Mouse (Mus musculus): ENCODE data around the gene Pcgf1.

- TF ChIP-seq POLR2A (IDR thresholded peaks at IDR 0.05; ENCODE audit: insufficient read length, low read depth) (peak; percentile 63), USF1 (IDR thresholded peaks at IDR 0.05; ENCODE audit: low read depth) (no peak), SRF (IDR thresholded peaks at IDR 0.05; ENCODE audit: control insufficient read depth, insufficient read length, low read depth) (peak; percentile 59), MAX (IDR thresholded peaks at IDR 0.05; ENCODE audit: low read depth) (no peak), MYOG (IDR thresholded peaks at IDR 0.05; ENCODE audit: control insufficient read depth in 1 of 3, insufficient read depth in 1 of 3, insufficient read length in 2 of 3, low read depth in 2 of 3) (no peak), TCF12 (IDR thresholded peaks at IDR 0.05; ENCODE audit: insufficient read depth, poor library complexity, severe bottlenecking) (no peak), E2F4 (IDR thresholded peaks at IDR 0.05; ENCODE audit: insufficient read depth) (no peak), CEBPB (IDR thresholded peaks at IDR 0.05; ENCODE audit: insufficient read depth, poor library complexity, severe bottlenecking) (no peak), POLR2AphosphoS2 (IDR thresholded peaks at IDR 0.05; ENCODE audit: insufficient read length, low read depth) (peak; percentile 76), REST (IDR thresholded peaks at IDR 0.05; ENCODE audit: insufficient read depth, insufficient read length) (no peak), TCF3 (IDR thresholded peaks at IDR 0.05; ENCODE audit: insufficient read length, low read depth) (no peak), MYOD1 (IDR thresholded peaks at IDR 0.05; ENCODE audit: control insufficient read depth in 1 of 3, insufficient read length in 2 of 3, low read depth in 2 of 3) (no peak)
Observed at GRCm38 (mm10) chr6:83124851-83125312, 47.2 kb downstream of the Pcgf1 start.
